Mouse (Mus musculus): ENCODE measurements around the gene Abcf2.
A peak's percentile ranks its signal among the peaks of the same experiment; 100 is the strongest.

Gene Abcf2

GRCm38 (mm10) chr5:24577183-24577929 is at the start of gene Abcf2:
Gene Abcf2 (minus strand): TSS chr5:24577467.
- DNase-seq (ENCODE audit: extremely low read depth, low read depth): peak; percentile 100

GRCm38 (mm10) chr5:24624822-24625120 is 47.5 kb upstream of the Abcf2 start:
- no peak for DNase-seq (ENCODE audit: extremely low read depth, low read depth)

- DNase-seq (ENCODE audit: extremely low read depth, low read depth): no peak
These were observed 46.9 kb upstream of the Abcf2 start, which contains the start of gene Smarcd3 for GRCm38 (mm10) chr5:24623986-24624821. Gene Smarcd3 (minus strand): TSS chr5:24624411.

- DNase-seq (ENCODE audit: extremely low read depth, low read depth): no peak
These were observed 46.0 kb upstream of the Abcf2 start for GRCm38 (mm10) chr5:24623041-24623985.

GRCm38 (mm10) chr5:24622386-24623040 is 45.2 kb upstream of the Abcf2 start:
- DNase-seq (ENCODE audit: extremely low read depth, low read depth): no peak

- no peak for DNase-seq (ENCODE audit: extremely low read depth, low read depth)
These were observed 43.4 kb upstream of the Abcf2 start for GRCm38 (mm10) chr5:24620626-24621025.

- DNase-seq (ENCODE audit: extremely low read depth, low read depth): no peak
These were observed 42.8 kb upstream of the Abcf2 start for GRCm38 (mm10) chr5:24620116-24620515.

- DNase-seq (ENCODE audit: extremely low read depth, low read depth): no peak
These were observed 41.7 kb upstream of the Abcf2 start for GRCm38 (mm10) chr5:24618921-24619320.

GRCm38 (mm10) chr5:24615097-24615496 is 37.8 kb upstream of the Abcf2 start:
- no peak for DNase-seq (ENCODE audit: extremely low read depth, low read depth)

- no peak for DNase-seq (ENCODE audit: extremely low read depth, low read depth)
These were observed 35.0 kb upstream of the Abcf2 start for GRCm38 (mm10) chr5:24612302-24612649.

- DNase-seq (ENCODE audit: extremely low read depth, low read depth): no peak
These were observed 34.4 kb upstream of the Abcf2 start for GRCm38 (mm10) chr5:24611366-24612301.

- no peak for DNase-seq (ENCODE audit: extremely low read depth, low read depth)
These were observed 32.1 kb upstream of the Abcf2 start for GRCm38 (mm10) chr5:24609388-24609787.

- DNase-seq (ENCODE audit: extremely low read depth, low read depth): no peak
These were observed 28.9 kb upstream of the Abcf2 start for GRCm38 (mm10) chr5:24605980-24606665.

- DNase-seq (ENCODE audit: extremely low read depth, low read depth): no peak
These were observed 28.2 kb upstream of the Abcf2 start for GRCm38 (mm10) chr5:24605321-24605979.

- DNase-seq (ENCODE audit: extremely low read depth, low read depth): no peak
These were observed 27.4 kb upstream of the Abcf2 start for GRCm38 (mm10) chr5:24604656-24605100.

GRCm38 (mm10) chr5:24604080-24604655 is 26.9 kb upstream of the Abcf2 start:
- DNase-seq (ENCODE audit: extremely low read depth, low read depth): no peak

GRCm38 (mm10) chr5:24603431-24604010 is 26.3 kb upstream of the Abcf2 start:
- DNase-seq (ENCODE audit: extremely low read depth, low read depth): no peak

GRCm38 (mm10) chr5:24602751-24603343 is 25.6 kb upstream of the Abcf2 start:
- no peak for DNase-seq (ENCODE audit: extremely low read depth, low read depth)

All from MEL-GATA-1-ER (cell line).